Mouse (Mus musculus) C2C12 (cell line): ENCODE data around the gene Pbx4.

Experiments used
- CEBPB ChIP-seq: IDR thresholded peaks from one replicate; pipeline ENCODE4 v1.6.1; 2011; ENCODE audit warnings: low read depth, mild to moderate bottlenecking, control low read depth, moderate library complexity
- CTCF ChIP-seq: IDR thresholded peaks from one replicate; pipeline ENCODE4 v1.5.1; 2011; ENCODE audit not compliant: control insufficient read depth, insufficient read depth, insufficient read length
- FOSL1 ChIP-seq: IDR thresholded peaks from one replicate; pipeline ENCODE4 v1.8.0; 2011; ENCODE audit warnings: mild to moderate bottlenecking, low read length; ENCODE audit not compliant: poor library complexity, insufficient read depth, severe bottlenecking
- MAX ChIP-seq: IDR thresholded peaks from one replicate; pipeline ENCODE4 v1.6.1; 2011; ENCODE audit warnings: mild to moderate bottlenecking, control low read depth
- MYOG ChIP-seq: IDR thresholded peaks from one replicate; pipeline ENCODE4 v1.6.1; 2011; ENCODE audit not compliant: control insufficient read depth, insufficient read length; ENCODE audit errors: extremely low read depth
- USF1 ChIP-seq: IDR thresholded peaks from one replicate; pipeline ENCODE4 v1.6.1; 2011; ENCODE audit warnings: low read depth, mild to moderate bottlenecking, control low read depth, moderate library complexity

- no peak for TF ChIP-seq CTCF
- TF ChIP-seq CEBPB: no peak
- no peak for TF ChIP-seq MAX
- TF ChIP-seq USF1: no peak
- TF ChIP-seq MYOG: no peak
- TF ChIP-seq FOSL1: no peak
These were observed 37.9 kb downstream of the Pbx4 start for GRCm38 (mm10) chr8:69870003-69870765.
